Mouse (Mus musculus): ENCODE measurements around the gene Pear1. TPM values are rescaled to one million over a fixed set of nuclear protein-coding genes. Genes with fewer than 3 reads are reported as not detected.

Pear1 gene
- polyA plus RNA-seq, 1 experiment from 2014 or later: 6.9 TPM

DNA sequence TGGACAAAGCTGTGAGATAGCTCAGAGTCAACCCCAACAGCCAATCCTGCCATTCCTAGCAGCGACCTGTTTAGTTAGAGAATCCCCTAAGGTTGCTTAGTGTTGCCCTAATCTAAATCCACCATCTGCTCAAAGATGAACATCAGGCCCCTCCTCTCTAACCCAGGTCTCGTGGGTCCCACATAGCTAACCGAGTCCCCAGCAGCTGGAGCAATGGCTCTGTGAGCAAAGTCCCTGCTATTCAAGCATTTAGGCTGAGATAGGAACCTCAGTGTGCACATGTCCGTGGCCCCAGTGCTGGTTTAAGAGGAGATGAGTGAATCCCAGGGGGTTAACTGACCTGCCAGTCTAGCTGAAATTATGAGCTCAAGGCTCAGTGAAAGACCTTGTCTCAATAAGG is 22.1 kb upstream of the Pear1 start:
- H3K27me3 ChIP-seq (ENCODE audit: control insufficient read depth, insufficient read depth, low read length): no peaks in the 10 kb centered on the region
- no peak overlapping the region for H3K4me3 ChIP-seq (replicated peaks; ENCODE audit: low read depth, low read length)
- no peaks in the 10 kb centered on the region for H3K36me3 ChIP-seq (ENCODE audit: control insufficient read depth, insufficient read depth, low read length)
- H3K9me3 ChIP-seq (ENCODE audit: control insufficient read depth, low read length): no peaks in the 10 kb centered on the region
- no peak overlapping the region for H3K27ac ChIP-seq (replicated peaks; ENCODE audit: low read depth, low read length)
- H3K9ac ChIP-seq (replicated peaks; ENCODE audit: low read length): no peak overlapping the region
- no peak overlapping the region for H3K4me2 ChIP-seq (ENCODE audit: low read length)
- H3K4me1 ChIP-seq (ENCODE audit: control insufficient read depth, insufficient read depth, low read length): no peaks in the 10 kb centered on the region
- no peak for ATAC-seq (ENCODE audit: low FRiP score, low TSS enrichment)
- 65% methylated on average over 4 of the region's 4 CpGs for WGBS
- DNase-seq: no peak

- Histone ChIP-seq H3K4me3 (replicated peaks; ENCODE audit: low read depth, low read length) (no peak overlapping the region), H3K9me3 (ENCODE audit: control insufficient read depth, low read length) (no peaks in the 10 kb centered on the region), H3K4me2 (ENCODE audit: low read length) (no peak overlapping the region), H3K27me3 (ENCODE audit: control insufficient read depth, insufficient read depth, low read length) (no peaks in the 10 kb centered on the region), H3K4me1 (ENCODE audit: control insufficient read depth, insufficient read depth, low read length) (no peaks in the 10 kb centered on the region), H3K36me3 (ENCODE audit: control insufficient read depth, insufficient read depth, low read length) (no peaks in the 10 kb centered on the region), H3K27ac (replicated peaks; ENCODE audit: low read depth, low read length) (no peak overlapping the region), H3K9ac (replicated peaks; ENCODE audit: low read length) (no peak overlapping the region)
- DNase-seq (no peak), ATAC-seq (ENCODE audit: low FRiP score, low TSS enrichment) (no peak)
- WGBS: 84% methylated on average over 4 of the region's 4 CpGs
Measured at GRCm38 (mm10) chr3:87844981-87845380, 20.9 kb upstream of the Pear1 start.

- no peak for DNase-seq
- H3K36me3 ChIP-seq (ENCODE audit: control insufficient read depth, insufficient read depth, low read length): no peaks in the 10 kb centered on the region
- H3K9ac ChIP-seq (replicated peaks; ENCODE audit: low read length): no peak overlapping the region
- no peaks in the 10 kb centered on the region for H3K4me1 ChIP-seq (ENCODE audit: control insufficient read depth, insufficient read depth, low read length)
- H3K4me2 ChIP-seq (ENCODE audit: low read length): no peak overlapping the region
- no peaks in the 10 kb centered on the region for H3K9me3 ChIP-seq (ENCODE audit: control insufficient read depth, low read length)
- H3K27ac ChIP-seq (replicated peaks; ENCODE audit: low read depth, low read length): no peak overlapping the region
- no peak overlapping the region for H3K4me3 ChIP-seq (replicated peaks; ENCODE audit: low read depth, low read length)
- no peak for ATAC-seq (ENCODE audit: low FRiP score, low TSS enrichment)
- no peaks in the 10 kb centered on the region; the same call in 1 of the 2 replicates for H3K27me3 ChIP-seq (ENCODE audit: control insufficient read depth, insufficient read depth, low read length)
Measured at GRCm38 (mm10) chr3:87840858-87841257, 16.8 kb upstream of the Pear1 start.

DNA sequence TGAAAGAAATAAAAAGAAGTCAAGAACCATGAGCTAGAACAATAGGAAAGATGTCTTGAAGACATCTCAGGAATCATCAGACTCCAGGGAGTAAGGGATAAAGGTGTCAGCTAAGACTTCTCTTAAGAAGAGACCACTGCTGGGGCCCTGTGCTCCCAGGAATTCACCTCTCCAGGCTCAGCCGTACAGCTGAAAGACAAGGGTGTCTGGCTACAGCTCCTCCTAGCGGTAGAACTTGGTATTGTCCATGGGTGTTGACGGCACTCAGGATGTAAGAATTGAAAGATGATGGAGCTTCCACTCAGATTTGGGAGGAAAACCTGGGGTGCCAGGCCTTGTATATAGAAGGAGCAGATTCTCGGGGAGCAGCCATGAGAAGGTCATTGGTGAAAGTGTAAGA is 14.5 kb upstream of the Pear1 start:
- H3K27me3 ChIP-seq (ENCODE audit: control insufficient read depth, insufficient read depth, low read length): no peaks in the 10 kb centered on the region; the same call in 1 of the 2 replicates
- 4% methylated on average over 4 of the region's 4 CpGs for WGBS
- H3K4me2 ChIP-seq (ENCODE audit: low read length): no peak overlapping the region
- H3K27ac ChIP-seq (replicated peaks; ENCODE audit: low read depth, low read length): no peak overlapping the region
- no peaks in the 10 kb centered on the region for H3K9me3 ChIP-seq (ENCODE audit: control insufficient read depth, low read length)
- H3K4me3 ChIP-seq (replicated peaks; ENCODE audit: low read depth, low read length): no peak overlapping the region
- DNase-seq (peak; percentile 88), ATAC-seq (ENCODE audit: low FRiP score, low TSS enrichment) (no peak)
- H3K9ac ChIP-seq (replicated peaks; ENCODE audit: low read length): no peak overlapping the region
- H3K36me3 ChIP-seq (ENCODE audit: control insufficient read depth, insufficient read depth, low read length): no peaks in the 10 kb centered on the region
- no peaks in the 10 kb centered on the region for H3K4me1 ChIP-seq (ENCODE audit: control insufficient read depth, insufficient read depth, low read length)

- Histone ChIP-seq H3K27me3 (ENCODE audit: control insufficient read depth, insufficient read depth, low read length) (no peaks in the 10 kb centered on the region), H3K4me1 (ENCODE audit: control insufficient read depth, insufficient read depth, low read length) (no peaks in the 10 kb centered on the region), H3K4me2 (ENCODE audit: low read length) (no peak overlapping the region), H3K4me3 (replicated peaks; ENCODE audit: low read depth, low read length) (no peak overlapping the region), H3K9ac (replicated peaks; ENCODE audit: low read length) (no peak overlapping the region), H3K36me3 (ENCODE audit: control insufficient read depth, insufficient read depth, low read length) (no peaks in the 10 kb centered on the region), H3K27ac (replicated peaks; ENCODE audit: low read depth, low read length) (no peak overlapping the region), H3K9me3 (ENCODE audit: control insufficient read depth, low read length) (no peaks in the 10 kb centered on the region)
- DNase-seq (no peak), ATAC-seq (ENCODE audit: low FRiP score, low TSS enrichment) (no peak)
- 65% methylated on average over 5 of the region's 5 CpGs for WGBS
Measured at GRCm38 (mm10) chr3:87833482-87833881, 9.4 kb upstream of the Pear1 start.

DNA sequence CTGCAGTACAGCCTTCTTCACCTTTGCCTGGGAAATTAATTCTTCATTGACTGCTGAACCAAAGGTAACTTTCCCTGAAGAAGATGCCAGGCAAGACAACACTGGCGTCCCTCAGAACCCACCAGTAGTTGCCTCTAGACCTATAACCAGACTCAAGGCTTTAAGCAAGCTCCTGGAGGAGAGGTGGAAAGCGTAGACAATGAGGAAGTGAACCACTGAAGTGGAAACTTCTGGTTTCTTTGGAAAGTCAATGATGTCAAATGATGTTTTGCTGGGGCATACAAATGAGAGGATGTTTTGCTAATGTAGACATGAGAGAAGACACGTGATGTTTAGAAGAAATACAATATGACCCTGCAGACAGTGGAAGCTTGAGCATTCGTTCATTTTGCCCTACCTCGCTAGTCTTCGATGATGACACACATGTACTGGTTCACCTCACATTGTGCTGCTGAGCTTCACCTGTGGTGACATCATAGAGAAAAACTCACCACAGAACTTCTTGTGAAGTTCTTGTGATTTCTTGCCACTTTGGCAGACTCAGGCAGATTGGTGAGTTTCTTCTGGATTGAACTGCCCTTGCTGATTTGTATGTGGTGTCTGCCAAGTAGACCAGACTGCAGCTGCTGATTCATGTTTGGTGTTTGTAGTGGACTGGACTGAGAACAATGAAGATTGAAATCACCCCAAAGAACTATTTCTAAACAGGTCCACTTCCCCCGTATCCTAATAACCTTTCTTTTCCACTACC is 8.2 kb upstream of the Pear1 start:
- Histone ChIP-seq H3K4me1 (ENCODE audit: control insufficient read depth, insufficient read depth, low read length) (no peaks in the 10 kb centered on the region), H3K27me3 (ENCODE audit: control insufficient read depth, insufficient read depth, low read length) (no peaks in the 10 kb centered on the region), H3K27ac (replicated peaks; ENCODE audit: low read depth, low read length) (no peak overlapping the region), H3K36me3 (ENCODE audit: control insufficient read depth, insufficient read depth, low read length) (no peaks in the 10 kb centered on the region), H3K9ac (replicated peaks; ENCODE audit: low read length) (no peak overlapping the region), H3K4me2 (ENCODE audit: low read length) (no peak overlapping the region), H3K4me3 (replicated peaks; ENCODE audit: low read depth, low read length) (no peak overlapping the region), H3K9me3 (ENCODE audit: control insufficient read depth, low read length) (no peaks in the 10 kb centered on the region)
- ATAC-seq (ENCODE audit: low FRiP score, low TSS enrichment): no peak
- DNase-seq: no peak
- WGBS: 92% methylated on average over 7 of the region's 7 CpGs

DNA sequence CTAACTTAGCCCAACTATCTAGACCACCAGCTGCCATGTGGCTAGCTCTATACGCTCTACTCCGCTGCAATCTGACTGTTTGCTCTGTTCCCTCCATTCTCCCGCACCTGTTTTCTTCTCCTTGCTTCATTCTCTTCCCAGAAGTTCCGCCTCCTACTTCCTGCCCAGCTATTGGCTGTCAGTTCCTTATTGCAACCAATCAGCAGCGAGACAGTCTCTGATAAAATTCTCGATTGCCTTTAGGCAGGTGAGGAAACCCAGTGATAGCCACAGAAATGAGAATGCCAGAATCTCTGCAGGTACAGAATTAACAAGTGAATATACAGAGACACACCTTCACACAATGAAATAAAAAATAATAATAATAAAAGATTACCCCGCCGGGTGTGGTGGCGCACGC is 4.9 kb upstream of the Pear1 start:
- WGBS: 53% methylated on average over 10 of the region's 10 CpGs
- ATAC-seq (ENCODE audit: low FRiP score, low TSS enrichment) (no peak), DNase-seq (no peak)
- no peak overlapping the region for H3K9ac ChIP-seq (replicated peaks; ENCODE audit: low read length)
- H3K27ac ChIP-seq (replicated peaks; ENCODE audit: low read depth, low read length): no peak overlapping the region
- no peaks in the 10 kb centered on the region for H3K4me1 ChIP-seq (ENCODE audit: control insufficient read depth, insufficient read depth, low read length)
- H3K4me2 ChIP-seq (ENCODE audit: low read length): no peak overlapping the region
- no peak overlapping the region for H3K4me3 ChIP-seq (replicated peaks; ENCODE audit: low read depth, low read length)
- no peaks in the 10 kb centered on the region for H3K36me3 ChIP-seq (ENCODE audit: control insufficient read depth, insufficient read depth, low read length)
- no peaks in the 10 kb centered on the region for H3K27me3 ChIP-seq (ENCODE audit: control insufficient read depth, insufficient read depth, low read length)
- H3K9me3 ChIP-seq (ENCODE audit: control insufficient read depth, low read length): no peaks in the 10 kb centered on the region

DNA sequence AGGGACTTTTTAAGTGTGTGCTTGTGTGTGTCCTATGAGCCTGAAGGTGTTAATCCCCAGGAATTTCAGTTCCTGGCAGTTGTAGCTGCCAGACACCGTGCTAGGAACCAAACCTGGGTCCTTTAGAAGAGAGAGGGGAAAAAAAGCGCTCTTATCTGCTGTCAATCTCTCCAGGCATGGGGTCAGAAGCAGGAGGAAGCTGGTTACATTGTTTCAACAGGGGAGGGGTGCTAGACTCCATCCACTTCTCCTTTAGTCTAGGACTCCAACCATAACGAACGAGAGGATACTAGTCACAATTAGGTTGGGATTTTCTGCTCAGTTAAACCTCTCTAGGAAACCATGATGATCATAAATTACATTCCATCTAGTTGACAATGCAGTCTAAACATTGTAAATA is 4.3 kb upstream of the Pear1 start:
- no peak overlapping the region for H3K9ac ChIP-seq (replicated peaks; ENCODE audit: low read length)
- H3K27me3 ChIP-seq (ENCODE audit: control insufficient read depth, insufficient read depth, low read length): no peaks in the 10 kb centered on the region
- no peak overlapping the region for H3K4me2 ChIP-seq (ENCODE audit: low read length)
- DNase-seq (no peak), ATAC-seq (ENCODE audit: low FRiP score, low TSS enrichment) (no peak)
- no peaks in the 10 kb centered on the region for H3K4me1 ChIP-seq (ENCODE audit: control insufficient read depth, insufficient read depth, low read length)
- no peaks in the 10 kb centered on the region for H3K9me3 ChIP-seq (ENCODE audit: control insufficient read depth, low read length)
- no peak overlapping the region for H3K27ac ChIP-seq (replicated peaks; ENCODE audit: low read depth, low read length)
- WGBS: 59% methylated on average over 4 of the region's 4 CpGs
- no peak overlapping the region for H3K4me3 ChIP-seq (replicated peaks; ENCODE audit: low read depth, low read length)
- no peaks in the 10 kb centered on the region for H3K36me3 ChIP-seq (ENCODE audit: control insufficient read depth, insufficient read depth, low read length)

- no peaks in the 10 kb centered on the region for H3K27me3 ChIP-seq (ENCODE audit: control insufficient read depth, insufficient read depth, low read length)
- H3K36me3 ChIP-seq (ENCODE audit: control insufficient read depth, insufficient read depth, low read length): no peaks in the 10 kb centered on the region
- DNase-seq: peak; percentile 67
- H3K9ac ChIP-seq (replicated peaks; ENCODE audit: low read length): no peak overlapping the region
- WGBS: 42% methylated on average over 12 of the region's 12 CpGs
- no peak overlapping the region for H3K27ac ChIP-seq (replicated peaks; ENCODE audit: low read depth, low read length)
- ATAC-seq (ENCODE audit: low FRiP score, low TSS enrichment): no peak
- no peak overlapping the region for H3K4me2 ChIP-seq (ENCODE audit: low read length)
- no peaks in the 10 kb centered on the region for H3K9me3 ChIP-seq (ENCODE audit: control insufficient read depth, low read length)
- H3K4me3 ChIP-seq (replicated peaks; ENCODE audit: low read depth, low read length): no peak overlapping the region
- no peaks in the 10 kb centered on the region for H3K4me1 ChIP-seq (ENCODE audit: control insufficient read depth, insufficient read depth, low read length)
Measured at GRCm38 (mm10) chr3:87818226-87818625, 5.9 kb downstream of the Pear1 start.
